Mouse (Mus musculus) kidney, adult 2 months (tissue): ENCODE results near the gene Prss56. TPM values are rescaled to one million over a fixed set of nuclear protein-coding genes. Genes with fewer than 3 reads are reported as not detected.
A peak's percentile ranks its signal among the peaks of the same experiment; 100 is the strongest.

ENCODE experiments used
- DNase-seq: peaks from one replicate; pipeline ENCODE4 v3.0.0; 2021
- H3K27ac ChIP-seq: fragments of 200-500 bp; 2 replicates; pipeline ENCODE4 v1.5.1; 2012; ENCODE audit warnings: low read depth, low read length, control low read depth, inconsistent platforms; ENCODE audit not compliant: insufficient read depth
- H3K27me3 ChIP-seq: fragments of 200-500 bp; replicated peaks from 2 replicates; pipeline ENCODE4 v1.6.1; 2012; ENCODE audit warnings: mild to moderate bottlenecking, moderate library complexity, low read length, inconsistent platforms; ENCODE audit not compliant: control insufficient read depth, insufficient read depth
- H3K36me3 ChIP-seq: fragments of 200-500 bp; 2 replicates; pipeline ENCODE4 v1.6.1; 2012; ENCODE audit warnings: mild to moderate bottlenecking, moderate library complexity, low read length, inconsistent platforms; ENCODE audit not compliant: control insufficient read depth, insufficient read depth
- H3K4me1 ChIP-seq: fragments of 200-500 bp; 2 replicates; pipeline ENCODE4 v1.6.1; 2011; ENCODE audit warnings: low read length; ENCODE audit not compliant: control insufficient read depth, insufficient read depth
- H3K4me3 ChIP-seq: fragments of 200-500 bp; 2 replicates; pipeline ENCODE4 v1.5.1; 2011; ENCODE audit warnings: mild to moderate bottlenecking, low read depth, low read length, control low read depth; ENCODE audit not compliant: insufficient read depth
- CTCF ChIP-seq: fragments of 200-500 bp; conservative IDR thresholded peaks from 2 replicates; pipeline ENCODE4 v1.5.1; 2011; ENCODE audit warnings: low read depth, mild to moderate bottlenecking, control low read depth, low read length, moderate library complexity, mixed read lengths; ENCODE audit not compliant: insufficient read depth, insufficient read length
- POLR2A ChIP-seq: fragments of 200-500 bp; IDR thresholded peaks from one replicate; pipeline ENCODE4 v1.6.1; 2011; ENCODE audit warnings: low read depth, low read length, control low read depth
- WGBS: fragments of 180-500 bp; shearing (Covaris S2); methylation state at CpG from one replicate; pipeline ENCODE4 v1.1.7; 2018; 5-methylcytosine and 5-hydroxymethylcytosine counted together
- polyA plus RNA-seq: library from polyadenylated mRNA; depleted of rRNA; stranded (reverse); fragments of >200 nt; gene quantifications from 2 replicates; pipeline ENCODE4 v1.2.3, GENCODE M21; 2012; rRNA removed

Prss56 gene
- polyA plus RNA-seq = not detected in 2 replicates

DNA sequence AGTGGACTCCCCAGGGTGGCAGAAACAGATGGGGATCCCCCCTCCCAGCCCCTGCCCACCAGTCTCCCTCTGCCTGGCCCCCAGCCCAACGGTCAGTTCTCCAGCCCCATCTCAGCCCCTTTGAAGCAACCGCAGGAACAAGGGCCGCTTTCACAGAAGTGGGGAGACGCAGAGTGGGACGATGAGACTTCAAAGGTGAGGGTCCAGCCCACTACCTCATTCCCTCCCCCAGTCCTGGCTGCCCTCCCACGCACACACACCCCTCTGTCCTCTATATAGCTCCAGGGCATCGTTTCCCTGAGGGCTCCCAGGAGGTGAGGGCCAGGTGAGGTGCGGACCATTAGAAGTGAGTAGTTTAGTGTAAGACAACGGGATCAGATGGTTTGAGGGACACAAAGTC, at the start of gene Prss56:
Gene Prss56 (plus strand): TSS at position 301 of the 400 bp plus-strand sequence.
- TF ChIP-seq POLR2A (no peak), CTCF (no peak)
- DNase-seq = no peak
- 39% methylated on average over 9 of the region's 9 CpGs for WGBS
- H3K4me3 ChIP-seq = no peak within 1 kb of the TSS
- no peak within 1 kb of the TSS for H3K27ac ChIP-seq
- no peaks in the 10 kb centered on the region for H3K36me3 ChIP-seq
- H3K4me1 ChIP-seq = no peaks in the 10 kb centered on the region
- H3K27me3 ChIP-seq = 0 out of 2 replicates have a peak, but pooled peaks cover 1% of the 10 kb centered on the region

GRCm38 (mm10) chr1:87141550-87141949, 41.6 kb upstream of the Prss56 start:
- H3K27ac ChIP-seq = no peak overlapping the region
- DNase-seq = no peak
- TF ChIP-seq CTCF = no peak
- H3K36me3 ChIP-seq = no peaks in the 10 kb centered on the region
- H3K27me3 ChIP-seq = no peaks in the 10 kb centered on the region; the same call in 1 of the 2 replicates
- H3K4me3 ChIP-seq = no peak overlapping the region
- WGBS = 93% methylated on average over 4 of the region's 4 CpGs
- no peaks in the 10 kb centered on the region for H3K4me1 ChIP-seq

DNA sequence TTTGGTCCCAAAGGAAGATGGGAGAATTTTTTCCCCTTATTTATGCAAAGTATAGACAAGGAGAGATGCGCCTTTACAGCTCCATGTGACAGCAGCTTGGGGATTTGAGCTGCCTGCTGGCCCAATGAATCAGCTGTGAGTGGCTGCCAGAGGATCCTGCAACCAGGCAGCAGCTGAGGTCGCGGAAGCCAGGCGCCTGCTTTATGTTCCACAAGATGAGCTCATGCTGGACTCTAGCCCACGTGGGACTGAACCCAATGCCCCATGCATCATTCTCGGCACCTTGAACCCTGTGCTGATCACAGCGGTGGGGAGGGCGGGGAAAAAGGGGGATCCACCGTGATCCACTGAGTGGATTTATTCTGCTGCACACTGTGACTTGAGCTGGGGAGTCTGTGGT, 40.7 kb upstream of the Prss56 start:
- H3K27me3 ChIP-seq = no peaks in the 10 kb centered on the region; the same call in 1 of the 2 replicates
- H3K4me3 ChIP-seq = no peak overlapping the region
- no peaks in the 10 kb centered on the region for H3K36me3 ChIP-seq
- WGBS = 46% methylated on average over 9 of the region's 9 CpGs
- H3K4me1 ChIP-seq = no peaks in the 10 kb centered on the region
- DNase-seq = no peak
- H3K27ac ChIP-seq = no peak overlapping the region
- no peak for TF ChIP-seq POLR2A
- no peak for TF ChIP-seq CTCF

- Histone ChIP-seq H3K27me3 (no peaks in the 10 kb centered on the region; the same call in 1 of the 2 replicates), H3K27ac (no peak overlapping the region), H3K36me3 (no peaks in the 10 kb centered on the region), H3K4me1 (no peaks in the 10 kb centered on the region), H3K4me3 (no peak overlapping the region)
- DNase-seq = no peak
- 80% methylated on average over 10 of the region's 10 CpGs for WGBS
- TF ChIP-seq CTCF (no peak), POLR2A (no peak)
These were observed 40.0 kb upstream of the Prss56 start for GRCm38 (mm10) chr1:87143141-87143540.

- H3K36me3 ChIP-seq = no peaks in the 10 kb centered on the region
- H3K27me3 ChIP-seq = peaks cover 1% of the 10 kb centered on the region; the same call in 1 of the 2 replicates
- no peak for TF ChIP-seq POLR2A
- no peak for TF ChIP-seq CTCF
- DNase-seq = no peak
- no peak overlapping the region for H3K4me3 ChIP-seq
- WGBS = 40% methylated on average over 13 of the region's 13 CpGs
- H3K27ac ChIP-seq = no peak overlapping the region
- no peaks in the 10 kb centered on the region for H3K4me1 ChIP-seq
These were observed 33.7 kb upstream of the Prss56 start for GRCm38 (mm10) chr1:87149422-87149821.

- no peak overlapping the region for H3K27ac ChIP-seq
- H3K27me3 ChIP-seq = peaks cover 5% of the 10 kb centered on the region
- DNase-seq = no peak
- no peaks in the 10 kb centered on the region for H3K4me1 ChIP-seq
- H3K4me3 ChIP-seq = no peak overlapping the region
- no peak for TF ChIP-seq POLR2A
- TF ChIP-seq CTCF = no peak
- WGBS = 66% methylated on average over 6 of the region's 6 CpGs
- H3K36me3 ChIP-seq = no peaks in the 10 kb centered on the region
These were observed 31.8 kb upstream of the Prss56 start for GRCm38 (mm10) chr1:87151286-87151685.

- Histone ChIP-seq H3K27me3 (peaks cover 5% of the 10 kb centered on the region), H3K4me3 (0 out of 2 replicates have a peak overlapping the region, but pooled peaks have one; percentile 7), H3K4me1 (no peaks in the 10 kb centered on the region), H3K36me3 (no peaks in the 10 kb centered on the region), H3K27ac (no peak overlapping the region)
- DNase-seq = no peak
- TF ChIP-seq CTCF (no peak), POLR2A (no peak)
- WGBS = 1% methylated on average over 72 of the region's 72 CpGs
These were observed 29.2 kb upstream of the Prss56 start for GRCm38 (mm10) chr1:87153776-87154500.
